Mouse (Mus musculus): Measurements from ENCODE around the gene Actrt3. TPM values are rescaled to one million over a fixed set of nuclear protein-coding genes. Genes with fewer than 3 reads are reported as not detected.

The Actrt3 gene
- polyA plus RNA-seq (2015; fragmentation: Nextera tagmentation; extraction: Ambion mirVana), result not detected in 2 replicates

GRCm38 (mm10) chr3:30599711-30600545 is at the start of gene Actrt3:
Actrt3 (minus strand) TSS chr3:30599939.

GRCm38 (mm10) chr3:30647440-30648090 is 47.8 kb upstream of the Actrt3 start, which contains the start of gene Lrrc34:
Lrrc34 (minus strand) TSS chr3:30647869.

DNA sequence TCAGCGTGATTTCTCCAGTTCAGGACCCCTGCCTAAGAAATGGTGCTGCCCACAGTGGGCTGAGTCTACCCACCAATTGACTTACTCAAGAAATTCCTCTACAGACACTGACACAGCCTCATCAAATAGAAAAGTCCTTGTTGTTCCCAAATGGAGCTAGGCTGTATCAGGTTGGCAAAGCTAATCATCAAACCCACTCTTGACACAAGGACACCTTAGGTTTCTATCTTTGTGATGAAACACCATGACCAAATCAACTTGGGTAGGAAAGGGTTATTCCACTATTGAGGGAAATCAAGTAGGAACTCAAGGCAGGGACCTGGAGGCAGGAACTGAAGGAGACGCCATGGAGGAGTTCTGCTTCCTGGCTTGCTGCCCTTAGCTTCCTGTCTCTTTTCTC is 44.5 kb upstream of the Actrt3 start, which contains the start of gene Lrriq4:
Gene Lrriq4, plus strand, starts transcription at position 301 of the 400 bp plus-strand sequence.

GRCm38 (mm10) chr3:30602065-30602739 is 2.5 kb upstream of the Actrt3 start, which contains the start of gene Mynn:
Mynn (plus strand) TSS chr3:30602065.

DNA sequence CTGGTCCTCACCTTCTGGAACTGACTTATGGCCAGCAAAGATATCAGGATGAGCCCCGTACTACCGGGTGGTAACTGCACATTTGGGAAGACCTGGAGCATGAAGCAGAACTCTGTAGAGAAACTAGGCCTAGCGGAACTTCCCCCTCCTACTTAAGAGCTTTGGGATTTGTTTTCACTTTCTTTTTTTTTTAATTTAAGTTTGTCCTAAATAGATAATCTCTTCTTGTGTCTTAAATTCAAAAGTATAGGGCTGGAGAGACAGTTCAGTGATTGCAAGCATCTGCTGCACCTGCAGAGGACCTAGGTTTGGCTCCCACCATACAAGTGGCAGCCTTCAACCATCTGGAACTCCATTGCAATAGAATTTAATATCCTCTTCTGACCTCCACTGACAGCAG is 51.8 kb downstream of the Actrt3 start, which contains the start of gene Mecom:
Gene Mecom, minus strand, starts transcription at position 101 of the 400 bp plus-strand sequence.

Other genes with a start within 250 kb of the Actrt3 start
- gene Mecom, start 51.9 kb downstream of the Actrt3 start, polyA plus RNA-seq (2015; fragmentation: Nextera tagmentation; extraction: Ambion mirVana), result 9.6 and 12.1 TPM in 2 replicates
- gene Mynn, start 2.1 kb upstream of the Actrt3 start, polyA plus RNA-seq (2015; fragmentation: Nextera tagmentation; extraction: Ambion mirVana), result 15.3 and 20.3 TPM in 2 replicates
- gene Lrriq4, start 44.6 kb upstream of the Actrt3 start, polyA plus RNA-seq (2015; fragmentation: Nextera tagmentation; extraction: Ambion mirVana), result 0.35 TPM in 1 of 2 replicates, not detected in the other
- 0.81 and 2.4 TPM in 2 replicates for gene Lrrc34, start 47.9 kb upstream of the Actrt3 start, polyA plus RNA-seq (2015; fragmentation: Nextera tagmentation; extraction: Ambion mirVana)
- 0.26 and 0.28 TPM in 2 replicates for gene Lrrc31, start 99.9 kb upstream of the Actrt3 start, polyA plus RNA-seq (2015; fragmentation: Nextera tagmentation; extraction: Ambion mirVana)
- not detected in 2 replicates for gene Samd7, start 146.4 kb upstream of the Actrt3 start, polyA plus RNA-seq (2015; fragmentation: Nextera tagmentation; extraction: Ambion mirVana)
- gene Sec62, start 192.9 kb upstream of the Actrt3 start, polyA plus RNA-seq (2015; fragmentation: Nextera tagmentation; extraction: Ambion mirVana), result 112 and 151 TPM in 2 replicates